Mouse (Mus musculus) small intestine, adult 2 months (tissue): ENCODE measurements around the gene Btn1a1.

ENCODE experiments used
- CTCF ChIP-seq: fragments of 200-500 bp; IDR thresholded peaks from 2 replicates; pipeline ENCODE4 v1.5.1; 2012; ENCODE audit warnings: low read depth, mild to moderate bottlenecking, control low read depth, inconsistent platforms, low read length, moderate library complexity, mixed read lengths; ENCODE audit not compliant: insufficient replicate concordance, insufficient read length; ENCODE audit errors: extremely low read depth
- POLR2A ChIP-seq: fragments of 200-500 bp; IDR thresholded peaks from 2 replicates; pipeline ENCODE4 v1.6.1; 2012; ENCODE audit warnings: low read depth, mild to moderate bottlenecking, control low read depth, inconsistent platforms, low read length, moderate library complexity

- TF ChIP-seq CTCF (no peak), POLR2A (no peak)
Measured at GRCm38 (mm10) chr13:23464841-23465366, 797 bp downstream of the Btn1a1 start.
